Mouse (Mus musculus) limb, embryonic 12.5 days (tissue): ENCODE measurements around the gene Sync. TPM values are rescaled to one million over a fixed set of nuclear protein-coding genes. Genes with fewer than 3 reads are reported as not detected.

Experiments
- ATAC-seq: fragments of 200-750 bp; cut with Nextera tagmentation; 2 replicates; pipeline ENCODE4 v1.8.0; 2017; ENCODE audit warnings: low read depth, moderate TSS enrichment; ENCODE audit not compliant: insufficient number of reproducible peaks, insufficient read depth, low FRiP score, low TSS enrichment
- H3K27ac ChIP-seq: fragments of 300-500 bp; sonication (generic); 2 replicates; pipeline ENCODE4 v1.5.1; 2016; ENCODE audit warnings: mild to moderate bottlenecking, moderate library complexity
- H3K27me3 ChIP-seq: fragments of 300-500 bp; sonication (generic); 2 replicates; pipeline ENCODE4 v1.6.1; 2016; ENCODE audit warnings: mild to moderate bottlenecking, moderate library complexity
- H3K36me3 ChIP-seq: fragments of 300-500 bp; sonication (generic); 2 replicates; pipeline ENCODE4 v1.6.1; 2016; ENCODE audit warnings: mild to moderate bottlenecking, moderate library complexity
- H3K4me1 ChIP-seq: fragments of 300-500 bp; sonication (generic); replicated peaks from 2 replicates; pipeline ENCODE4 v1.6.1; 2016
- H3K4me2 ChIP-seq: fragments of 300-500 bp; sonication (generic); 2 replicates; pipeline ENCODE4 v1.6.1; 2016; ENCODE audit warnings: mild to moderate bottlenecking, moderate library complexity
- H3K4me3 ChIP-seq: fragments of 300-500 bp; sonication (generic); replicated peaks from 2 replicates; pipeline ENCODE4 v1.5.1; 2016; ENCODE audit warnings: mild to moderate bottlenecking
- H3K9ac ChIP-seq: fragments of 300-500 bp; sonication (generic); replicated peaks from 2 replicates; pipeline ENCODE4 v1.6.1; 2016; ENCODE audit warnings: mild to moderate bottlenecking, moderate library complexity
- H3K9me3 ChIP-seq: fragments of 300-500 bp; sonication (generic); 2 replicates; pipeline ENCODE4 v1.6.1; 2016; ENCODE audit warnings: mild to moderate bottlenecking, moderate library complexity
- WGBS: fragments of 180-500 bp; shearing (Covaris S2); methylation state at CpG from one replicate; pipeline ENCODE4 v1.1.7; 2016; 5-methylcytosine and 5-hydroxymethylcytosine counted together
- polyA plus RNA-seq: library from polyadenylated mRNA; unstranded; fragments of >200 nt; fragmentation: Nextera tagmentation; extraction: Ambion mirVana; gene quantifications from 2 replicates; pipeline ENCODE4 v1.2.1, GENCODE M21; 2016

Gene Sync
- polyA plus RNA-seq, 1 experiment from 2014 or later, result 1.2 TPM

DNA sequence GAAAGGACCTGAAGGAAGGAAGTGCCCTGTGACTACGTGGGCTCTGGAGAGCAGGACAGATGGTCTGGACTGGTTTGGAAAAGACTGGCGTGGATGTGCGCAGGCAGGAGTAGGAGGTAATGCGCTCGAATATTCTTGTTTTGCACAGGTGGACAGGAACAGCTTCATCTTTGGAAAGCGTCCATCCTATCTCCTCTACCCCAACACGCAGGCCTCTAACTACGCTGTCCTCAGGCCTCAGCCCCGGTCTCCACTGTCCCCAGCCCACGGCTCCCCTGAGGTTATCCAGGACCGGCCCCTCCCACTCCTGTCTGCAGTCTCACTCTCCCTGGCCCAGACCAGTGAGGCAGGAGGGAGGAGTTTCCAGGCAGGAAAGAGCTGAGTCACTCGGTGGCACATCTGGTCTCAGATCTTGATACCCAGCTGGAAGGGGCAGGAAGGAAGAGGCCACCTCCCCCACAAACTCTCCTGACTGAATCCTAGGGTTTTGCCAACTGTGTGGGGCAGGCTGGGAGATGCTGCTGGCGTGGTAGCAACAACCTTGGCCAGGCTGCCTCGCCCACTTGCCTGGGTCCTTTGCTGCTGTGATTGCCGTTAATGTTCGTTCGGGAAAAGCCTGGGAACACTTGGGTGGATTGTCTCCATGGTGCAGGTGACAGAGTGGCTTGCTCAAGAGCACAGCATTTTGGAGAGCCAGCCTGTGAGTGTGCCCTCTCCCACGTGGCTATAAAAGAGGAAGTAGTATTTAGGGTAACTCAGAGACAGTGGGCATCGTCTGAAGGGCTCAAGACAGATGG lies 24.0 kb upstream of the Sync start:
- H3K4me3 ChIP-seq, result no peak overlapping the region
- H3K4me2 ChIP-seq, result peak overlapping the region; percentile 35
- peaks cover 4% of the 10 kb centered on the region; the same call in 1 of the 2 replicates for H3K27me3 ChIP-seq
- peak overlapping the region; percentile 44; the same call in 1 of the 2 replicates for H3K9ac ChIP-seq
- WGBS, result 26% methylated on average over 19 of the region's 19 CpGs
- H3K4me1 ChIP-seq, result peaks cover 20% of the 10 kb centered on the region
- ATAC-seq, result peak; percentile 60; the same call in 1 of the 2 replicates
- no peaks in the 10 kb centered on the region for H3K36me3 ChIP-seq
- H3K27ac ChIP-seq, result no peak overlapping the region
- no peaks in the 10 kb centered on the region for H3K9me3 ChIP-seq

DNA sequence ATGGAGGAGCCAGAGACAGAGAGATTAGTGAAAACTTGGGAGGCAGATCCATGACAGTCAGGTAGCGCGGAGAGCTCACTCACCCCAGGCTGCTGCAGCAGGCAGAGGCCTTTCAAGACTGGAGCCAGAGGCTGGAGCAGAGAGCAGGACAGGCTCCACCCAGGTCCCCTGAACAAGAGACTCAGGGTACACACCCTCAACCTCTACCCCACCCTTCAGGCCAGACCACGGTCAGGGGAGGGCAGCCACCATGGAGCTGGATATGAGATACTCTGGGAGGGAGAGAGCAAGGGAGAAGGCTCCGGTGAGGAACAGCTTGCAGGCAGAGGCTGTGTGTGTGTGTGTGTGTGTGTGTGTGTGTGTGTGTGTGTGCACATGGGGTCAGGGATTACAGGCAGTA lies 21.2 kb upstream of the Sync start:
- WGBS, result 78% methylated on average over 4 of the region's 4 CpGs
- H3K4me3 ChIP-seq, result no peak overlapping the region
- no peaks in the 10 kb centered on the region for H3K9me3 ChIP-seq
- no peaks in the 10 kb centered on the region for H3K27me3 ChIP-seq
- no peak overlapping the region for H3K27ac ChIP-seq
- no peak overlapping the region for H3K9ac ChIP-seq
- H3K4me2 ChIP-seq, result no peak overlapping the region
- no peaks in the 10 kb centered on the region for H3K36me3 ChIP-seq
- peaks cover 14% of the 10 kb centered on the region for H3K4me1 ChIP-seq
- no peak for ATAC-seq

DNA sequence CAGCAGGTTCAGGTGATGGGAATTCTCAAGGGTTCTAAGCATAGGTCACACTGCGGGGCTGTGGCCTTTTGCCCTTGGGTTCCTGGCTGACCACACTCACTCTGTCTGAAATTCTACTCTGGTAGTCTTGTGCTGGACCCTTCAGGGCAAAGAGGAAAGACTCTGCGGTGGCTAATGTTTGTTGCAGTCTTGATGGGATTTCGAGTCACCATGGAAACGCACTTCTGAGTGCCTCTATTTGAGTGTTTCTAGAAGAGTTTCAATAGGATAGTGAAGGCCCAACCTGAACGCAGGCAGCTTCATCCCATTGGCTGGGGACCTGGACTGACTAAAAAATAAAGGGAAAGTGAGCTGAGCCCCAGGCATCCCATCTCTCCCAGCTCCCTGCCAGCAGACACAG lies 20.6 kb upstream of the Sync start:
- Histone ChIP-seq H3K27ac (no peak overlapping the region), H3K9ac (no peak overlapping the region), H3K4me1 (peaks cover 13% of the 10 kb centered on the region), H3K4me3 (no peak overlapping the region), H3K27me3 (no peaks in the 10 kb centered on the region), H3K36me3 (no peaks in the 10 kb centered on the region), H3K9me3 (no peaks in the 10 kb centered on the region), H3K4me2 (no peak overlapping the region)
- 80% methylated on average over 5 of the region's 5 CpGs for WGBS
- no peak for ATAC-seq

DNA sequence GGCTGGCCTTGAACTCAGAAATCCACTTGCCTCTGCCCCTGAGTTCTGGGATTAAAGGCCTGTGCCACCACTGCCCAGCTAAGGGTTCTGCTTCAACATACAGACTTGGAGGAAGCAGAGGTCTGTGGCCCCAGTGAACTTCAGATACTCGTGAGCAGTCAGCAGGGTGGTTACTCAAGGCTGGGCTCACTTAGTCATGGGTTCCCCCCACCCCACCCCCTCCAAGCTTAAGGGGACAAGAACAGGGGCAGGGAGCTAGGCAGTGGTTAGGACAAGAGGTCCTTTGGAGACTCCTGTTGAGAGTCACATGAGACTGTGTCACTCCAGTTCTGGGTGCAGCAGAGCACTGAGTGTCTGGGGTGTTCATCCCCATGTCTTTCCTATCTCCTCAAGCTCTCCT lies 18.7 kb upstream of the Sync start:
- no peaks in the 10 kb centered on the region for H3K36me3 ChIP-seq
- no peak overlapping the region for H3K4me2 ChIP-seq
- peaks cover 14% of the 10 kb centered on the region for H3K4me1 ChIP-seq
- 48% methylated on average over 1 of the region's 1 CpGs for WGBS
- H3K9me3 ChIP-seq, result no peaks in the 10 kb centered on the region
- no peak for ATAC-seq
- no peak overlapping the region for H3K4me3 ChIP-seq
- no peak overlapping the region for H3K27ac ChIP-seq
- H3K27me3 ChIP-seq, result no peaks in the 10 kb centered on the region
- no peak overlapping the region for H3K9ac ChIP-seq

DNA sequence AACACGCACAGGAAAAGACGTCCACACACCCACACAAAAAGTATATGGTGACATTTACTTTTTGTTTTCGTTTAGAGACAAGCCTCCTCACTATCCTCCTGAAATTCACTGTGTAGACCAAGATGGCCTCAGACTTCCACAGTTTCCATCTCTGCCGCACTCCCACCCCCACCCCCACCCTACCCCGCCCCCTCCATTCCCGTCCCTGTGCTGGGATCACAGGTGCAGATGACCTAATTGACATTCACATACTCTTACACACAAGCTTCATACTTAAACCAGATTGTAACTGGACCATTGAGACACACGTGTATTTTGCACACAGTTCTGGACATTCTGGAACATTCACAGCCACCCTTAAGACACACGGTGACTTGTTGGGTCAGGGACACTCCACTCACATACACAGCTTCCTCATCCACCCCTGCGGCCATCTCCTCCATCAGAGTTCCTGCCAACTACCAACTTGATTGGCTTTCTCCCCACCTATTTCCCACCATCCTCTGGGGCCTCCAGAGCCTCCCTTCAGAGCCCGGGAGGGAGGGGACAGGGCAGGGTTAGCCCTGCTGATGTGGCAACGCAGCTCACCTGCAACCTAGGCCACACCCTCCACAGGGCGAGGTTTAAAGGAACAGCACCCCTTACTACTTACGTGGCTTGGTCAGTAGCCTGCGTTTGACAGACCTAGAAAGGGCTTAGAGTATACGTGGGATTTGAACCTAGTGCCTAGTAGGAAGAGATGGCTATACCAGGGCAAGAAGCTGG lies 15.2 kb upstream of the Sync start:
- H3K4me3 ChIP-seq, result no peak overlapping the region
- no peaks in the 10 kb centered on the region for H3K9me3 ChIP-seq
- peaks cover 9% of the 10 kb centered on the region; the same call in 1 of the 2 replicates for H3K4me1 ChIP-seq
- ATAC-seq, result no peak
- H3K27ac ChIP-seq, result no peak overlapping the region
- H3K27me3 ChIP-seq, result no peaks in the 10 kb centered on the region
- H3K4me2 ChIP-seq, result no peak overlapping the region; the same call in 1 of the 2 replicates
- H3K36me3 ChIP-seq, result no peaks in the 10 kb centered on the region
- 20% methylated on average over 15 of the region's 15 CpGs for WGBS
- no peak overlapping the region for H3K9ac ChIP-seq

DNA sequence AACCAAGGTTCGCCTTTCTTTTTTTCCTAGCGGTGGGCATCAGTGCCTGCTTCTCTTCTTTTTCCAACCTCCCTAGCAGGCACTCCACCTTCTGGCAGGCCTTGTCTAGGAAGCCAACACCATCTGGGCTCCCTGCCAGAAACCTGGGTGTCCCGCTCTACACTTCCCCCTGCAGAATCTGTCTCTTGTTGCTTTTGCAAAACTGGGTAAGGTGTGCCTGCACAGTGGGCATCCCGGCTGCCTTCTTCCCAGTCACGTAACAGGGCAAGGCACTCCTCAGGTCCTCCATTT lies 14.7 kb upstream of the Sync start:
- Histone ChIP-seq H3K9me3 (no peaks in the 10 kb centered on the region), H3K4me1 (peaks cover 9% of the 10 kb centered on the region; the same call in 1 of the 2 replicates), H3K27me3 (no peaks in the 10 kb centered on the region), H3K9ac (no peak overlapping the region), H3K36me3 (no peaks in the 10 kb centered on the region), H3K4me2 (no peak overlapping the region), H3K4me3 (no peak overlapping the region), H3K27ac (no peak overlapping the region)
- 44% methylated on average over 5 of the region's 5 CpGs for WGBS
- ATAC-seq, result no peak

DNA sequence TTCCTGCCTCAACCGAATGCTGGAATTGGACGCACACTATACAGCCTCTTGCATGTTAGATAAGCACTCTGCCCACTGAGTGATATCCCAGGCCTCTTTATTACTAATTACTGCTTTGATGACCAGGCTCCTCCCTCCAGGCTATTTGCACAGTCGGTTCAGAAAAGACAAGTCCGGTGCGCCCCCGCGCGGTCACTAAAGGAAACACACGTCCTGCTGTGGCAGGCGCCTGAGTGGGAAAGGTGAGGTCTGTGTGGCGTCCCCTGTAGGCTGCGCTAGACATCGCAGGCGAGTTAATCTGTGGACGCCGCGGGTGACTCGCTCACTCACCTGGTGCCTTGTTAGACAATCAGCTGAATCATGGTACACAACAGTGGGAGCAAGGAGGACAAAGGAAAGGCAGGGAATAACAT lies 11.0 kb upstream of the Sync start:
- H3K27ac ChIP-seq, result no peak overlapping the region
- H3K4me2 ChIP-seq, result no peak overlapping the region
- H3K4me1 ChIP-seq, result peaks cover 9% of the 10 kb centered on the region; the same call in 1 of the 2 replicates
- no peaks in the 10 kb centered on the region for H3K27me3 ChIP-seq
- H3K36me3 ChIP-seq, result no peaks in the 10 kb centered on the region
- no peak for ATAC-seq
- H3K9me3 ChIP-seq, result no peaks in the 10 kb centered on the region
- H3K9ac ChIP-seq, result no peak overlapping the region
- H3K4me3 ChIP-seq, result no peak overlapping the region
- WGBS, result 1% methylated on average over 18 of the region's 18 CpGs

DNA sequence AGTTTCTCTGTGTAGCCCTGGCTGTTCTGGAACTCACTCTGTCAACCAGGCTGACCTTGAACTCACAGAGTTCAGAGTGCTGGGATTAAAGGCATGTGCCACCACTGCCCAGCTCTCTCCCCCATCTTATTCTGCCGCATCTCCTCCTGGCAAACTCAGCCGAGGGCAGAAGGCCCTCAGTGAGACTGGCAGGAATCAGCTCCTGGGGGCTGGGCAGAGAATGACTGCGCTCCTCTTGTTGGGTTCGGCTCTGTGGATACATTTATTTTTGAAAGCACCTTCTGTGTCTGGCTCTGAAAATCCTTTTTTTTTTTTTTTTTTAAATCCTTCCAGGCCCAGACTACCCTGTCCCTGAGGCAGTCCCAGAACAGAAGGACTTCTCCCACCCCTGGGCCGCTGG lies 4.6 kb upstream of the Sync start:
- peaks cover 17% of the 10 kb centered on the region; the same call in 1 of the 2 replicates for H3K4me1 ChIP-seq
- no peak for ATAC-seq
- no peak overlapping the region for H3K4me3 ChIP-seq
- no peak overlapping the region for H3K4me2 ChIP-seq
- H3K27ac ChIP-seq, result no peak overlapping the region
- no peak overlapping the region for H3K9ac ChIP-seq
- no peaks in the 10 kb centered on the region for H3K36me3 ChIP-seq
- H3K9me3 ChIP-seq, result no peaks in the 10 kb centered on the region
- 83% methylated on average over 5 of the region's 5 CpGs for WGBS
- H3K27me3 ChIP-seq, result peaks cover 23% of the 10 kb centered on the region

DNA sequence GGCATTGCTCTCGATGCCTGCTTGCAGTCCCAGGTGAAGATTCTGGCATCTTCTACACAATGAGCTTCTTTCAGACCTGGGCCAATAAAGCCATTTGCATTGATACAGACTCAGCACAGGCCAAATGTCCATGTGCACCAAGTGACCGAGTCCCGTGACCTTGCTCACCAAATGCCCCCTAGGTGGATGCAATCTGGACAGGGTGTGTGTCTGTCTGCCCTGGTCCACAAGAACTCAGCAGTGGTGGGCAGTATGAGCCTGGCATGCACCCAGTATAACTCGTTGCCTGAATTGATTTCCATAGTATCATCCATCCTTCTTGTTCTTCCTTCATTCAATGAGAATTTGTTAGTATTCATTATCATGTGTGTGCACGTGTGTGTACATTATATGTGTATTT lies 4.2 kb upstream of the Sync start:
- Histone ChIP-seq H3K9me3 (no peaks in the 10 kb centered on the region), H3K4me3 (no peak overlapping the region), H3K27ac (no peak overlapping the region), H3K36me3 (no peaks in the 10 kb centered on the region), H3K4me1 (peaks cover 17% of the 10 kb centered on the region; the same call in 1 of the 2 replicates), H3K27me3 (peaks cover 28% of the 10 kb centered on the region), H3K4me2 (no peak overlapping the region), H3K9ac (no peak overlapping the region)
- no peak for ATAC-seq
- WGBS, result 81% methylated on average over 5 of the region's 5 CpGs

DNA sequence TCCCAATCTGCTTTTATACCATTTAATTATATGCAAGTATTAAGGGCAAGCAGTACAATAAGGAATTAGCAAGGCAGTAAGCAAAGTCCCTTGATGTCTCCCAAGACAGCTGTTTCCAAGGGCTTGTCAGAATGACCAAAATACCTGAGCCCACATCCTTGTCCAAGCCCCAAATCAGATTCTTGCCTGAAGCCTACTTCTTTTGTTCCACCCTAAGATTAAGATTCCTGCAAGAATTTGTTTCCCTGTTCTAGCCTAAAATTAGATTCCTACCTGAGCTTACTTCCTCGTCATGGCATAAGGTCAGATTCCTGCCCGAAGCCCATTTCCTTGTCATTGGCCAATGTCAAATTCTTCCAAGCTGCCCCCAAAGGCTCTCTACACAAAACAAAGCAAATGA lies 2.7 kb upstream of the Sync start:
- Histone ChIP-seq H3K36me3 (no peaks in the 10 kb centered on the region), H3K4me3 (no peak overlapping the region), H3K9me3 (no peaks in the 10 kb centered on the region), H3K4me1 (peaks cover 17% of the 10 kb centered on the region; the same call in 1 of the 2 replicates), H3K27ac (no peak overlapping the region), H3K27me3 (peaks cover 33% of the 10 kb centered on the region), H3K9ac (no peak overlapping the region), H3K4me2 (no peak overlapping the region)
- 85% methylated on average over 2 of the region's 2 CpGs for WGBS
- ATAC-seq, result no peak

DNA sequence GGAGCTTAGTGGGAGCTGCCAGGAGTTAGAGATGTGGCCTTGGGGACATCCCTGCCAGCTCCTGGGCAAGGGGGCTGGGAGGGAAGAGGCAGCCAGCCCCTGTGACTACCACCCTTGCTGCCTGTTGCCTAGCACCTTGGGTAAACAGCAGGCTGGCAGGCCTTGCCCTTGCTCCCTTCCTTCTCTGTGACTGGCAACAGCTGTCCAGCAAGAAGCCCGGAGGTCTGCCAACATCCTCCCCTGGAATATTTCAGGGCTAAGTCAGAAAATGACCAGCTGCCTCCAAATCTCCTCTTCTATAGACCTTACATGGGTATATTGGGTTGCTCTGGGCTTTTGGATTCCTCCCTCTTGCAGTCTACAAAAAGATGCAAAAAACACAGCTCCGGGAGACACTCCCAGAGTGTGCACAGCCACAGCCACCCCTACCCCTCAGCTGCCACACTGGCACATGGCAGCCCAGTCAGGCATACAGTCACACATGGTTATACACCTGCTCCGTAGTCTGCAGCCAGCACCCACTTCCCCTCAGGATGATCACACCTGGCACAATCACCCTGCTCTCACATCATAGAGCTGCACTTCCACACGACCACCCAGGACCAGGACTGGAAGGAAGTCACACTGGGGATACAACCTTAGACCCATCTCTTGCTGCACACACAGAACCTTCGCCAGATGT lies 1.3 kb upstream of the Sync start:
- H3K4me3 ChIP-seq, result peak overlapping the region; percentile 54
- no peak overlapping the region for H3K27ac ChIP-seq
- peaks cover 17% of the 10 kb centered on the region; the same call in 1 of the 2 replicates for H3K4me1 ChIP-seq
- H3K9ac ChIP-seq, result 0 out of 2 replicates have a peak overlapping the region, but pooled peaks have one; percentile 63
- no peaks in the 10 kb centered on the region for H3K36me3 ChIP-seq
- H3K27me3 ChIP-seq, result peaks cover 33% of the 10 kb centered on the region
- ATAC-seq, result peak; percentile 45
- H3K9me3 ChIP-seq, result no peaks in the 10 kb centered on the region
- H3K4me2 ChIP-seq, result peak overlapping the region; percentile 98
- WGBS, result 65% methylated on average over 5 of the region's 5 CpGs
